Mouse (Mus musculus) embryonic fibroblast, embryonic 13.5 days (primary cell): ENCODE measurements around the gene Gdpgp1.

Experiments
- CTCF ChIP-seq: IDR thresholded peaks from 2 replicates; pipeline ENCODE4 v1.5.1; 2011; ENCODE audit warnings: mild to moderate bottlenecking, control low read depth, low read length, moderate library complexity, borderline replicate concordance; ENCODE audit not compliant: insufficient read depth
- POLR2A ChIP-seq: IDR thresholded peaks from 2 replicates; pipeline ENCODE4 v1.6.1; 2011; ENCODE audit warnings: low read depth, mild to moderate bottlenecking, control low read depth, low read length, moderate library complexity

- TF ChIP-seq CTCF (no peak), POLR2A (no peak)
Observed at GRCm38 (mm10) chr7:80186021-80186420, 46.6 kb upstream of the Gdpgp1 start.
